Mouse (Mus musculus) ES-E14 (cell line): Measurements from ENCODE around the gene Lyl1. TPM values are rescaled to one million over a fixed set of nuclear protein-coding genes. Genes with fewer than 3 reads are reported as not detected.

ENCODE experiments used
- DNase-seq: peaks from one replicate; pipeline ENCODE4 v3.0.0-alpha.2; 2013; ENCODE audit warnings: low read depth, low spot score
- H3K27ac ChIP-seq: 2 replicates; pipeline ENCODE4 v1.5.1; 2012; ENCODE audit warnings: low read depth, mild to moderate bottlenecking, low read length, moderate library complexity, mixed read lengths; ENCODE audit not compliant: poor library complexity, insufficient read depth, severe bottlenecking
- H3K36me3 ChIP-seq: 2 replicates; pipeline ENCODE4 v1.6.1; 2012; ENCODE audit warnings: mild to moderate bottlenecking, low read length, moderate library complexity, mixed read lengths; ENCODE audit not compliant: control insufficient read depth, poor library complexity, insufficient read depth, severe bottlenecking
- H3K4me1 ChIP-seq, 2 experiments: fragments of 150-350 bp in 1 of 2; sonication (generic) in 1 of 2; 2 replicates each; pipeline ENCODE4 v1.6.1; 2012; ENCODE audit warnings: low read length in 2 of 2, mild to moderate bottlenecking in 1 of 2, mixed read lengths in 1 of 2; ENCODE audit not compliant: control insufficient read depth in 2 of 2, insufficient read depth in 2 of 2, poor library complexity in 1 of 2
- H3K4me3 ChIP-seq, 2 experiments: fragments of 150-350 bp in 1 of 2; sonication (generic) in 1 of 2; 2 replicates each; pipeline ENCODE4 v1.5.1; 2012; ENCODE audit warnings: low read length in 2 of 2, low read depth in 1 of 2, mild to moderate bottlenecking in 1 of 2, mixed read lengths in 1 of 2; ENCODE audit not compliant: insufficient read depth in 1 of 2, poor library complexity in 1 of 2, severe bottlenecking in 1 of 2
- H3K9ac ChIP-seq: 2 replicates; pipeline ENCODE4 v1.6.1; 2012; ENCODE audit warnings: low read depth, mild to moderate bottlenecking, low read length, mixed read lengths; ENCODE audit not compliant: poor library complexity, insufficient read depth, severe bottlenecking
- H3K9me3 ChIP-seq: fragments of 150-350 bp; sonication (generic); 2 replicates; pipeline ENCODE4 v1.6.1; 2012; ENCODE audit warnings: low read depth, mild to moderate bottlenecking, low read length; ENCODE audit not compliant: control insufficient read depth, insufficient read depth
- CHD2 ChIP-seq: IDR thresholded peaks from 2 replicates; pipeline ENCODE4 v1.6.1; 2014; ENCODE audit warnings: mild to moderate bottlenecking, low read depth, low read length, inconsistent platforms
- HCFC1 ChIP-seq: IDR thresholded peaks from 2 replicates; pipeline ENCODE4 v1.6.1; 2012; ENCODE audit warnings: low read length, inconsistent platforms, borderline replicate concordance; ENCODE audit not compliant: insufficient read depth
- MAFK ChIP-seq: IDR thresholded peaks from 2 replicates; pipeline ENCODE4 v1.6.1; 2014; ENCODE audit warnings: mild to moderate bottlenecking, low read depth, low read length, inconsistent platforms; ENCODE audit not compliant: insufficient read depth
- ZC3H11A ChIP-seq: IDR thresholded peaks from 2 replicates; pipeline ENCODE4 v1.6.1; 2012; ENCODE audit warnings: low read depth, mild to moderate bottlenecking, inconsistent platforms, low read length, borderline replicate concordance
- ZNF384 ChIP-seq: IDR thresholded peaks from 2 replicates; pipeline ENCODE4 v1.6.1; 2012; ENCODE audit warnings: low read depth, low read length, inconsistent platforms
- in situ Hi-C, 2 experiments: fragments of 600-800 bp; cut with MboI; formaldehyde crosslinking; loops; one replicate each; pipeline ENCODE4 v1.15.1; 2025; ENCODE audit warnings: low sequenced_read_pairs in 2 of 2, inconsistent platforms in 1 of 2; ENCODE audit not compliant: unreplicated experiment in 2 of 2
- total RNA-seq: library from RNA; depleted of rRNA; stranded (reverse); fragments of 300-350 nt; gene quantifications from 2 replicates; pipeline ENCODE4 v1.2.3, GENCODE M21; 2012

Lyl1 gene
- total RNA-seq, 1 experiment: 0.49 TPM

DNA sequence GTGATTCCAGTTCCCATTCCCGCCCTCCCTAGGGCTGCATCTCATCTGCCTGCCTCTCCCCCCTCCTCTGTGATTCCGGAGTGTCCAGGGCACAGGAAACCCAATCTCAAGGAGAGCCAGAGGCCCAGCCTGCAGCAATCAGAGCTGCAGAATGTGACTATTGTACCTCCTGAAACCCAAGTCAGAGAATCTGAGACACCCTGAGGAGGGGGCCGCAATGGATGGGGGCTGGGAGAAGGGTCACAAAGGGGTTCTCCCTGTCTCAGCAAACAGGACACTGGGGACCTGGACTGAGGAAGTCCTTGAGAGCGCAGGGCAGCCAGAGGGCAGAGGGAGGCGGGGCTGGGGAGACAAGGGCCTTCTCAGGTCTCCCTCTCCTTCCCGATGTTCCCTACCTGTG lies 31.7 kb downstream of the Lyl1 start:
- Histone ChIP-seq H3K27ac (no peak overlapping the region), H3K9ac (no peak overlapping the region), H3K9me3 (no peaks in the 10 kb centered on the region), H3K36me3 (no peaks in the 10 kb centered on the region), H3K4me3 (no peak overlapping the region), H3K4me1 (peaks cover 5 to 10% of the 10 kb centered on the region in 2 experiments; a peak in 2 of 4 replicates)
- TF ChIP-seq MAFK: no peak
- TF ChIP-seq CHD2: no peak
- in situ Hi-C loops: no loop called here
- no peak for DNase-seq

DNA sequence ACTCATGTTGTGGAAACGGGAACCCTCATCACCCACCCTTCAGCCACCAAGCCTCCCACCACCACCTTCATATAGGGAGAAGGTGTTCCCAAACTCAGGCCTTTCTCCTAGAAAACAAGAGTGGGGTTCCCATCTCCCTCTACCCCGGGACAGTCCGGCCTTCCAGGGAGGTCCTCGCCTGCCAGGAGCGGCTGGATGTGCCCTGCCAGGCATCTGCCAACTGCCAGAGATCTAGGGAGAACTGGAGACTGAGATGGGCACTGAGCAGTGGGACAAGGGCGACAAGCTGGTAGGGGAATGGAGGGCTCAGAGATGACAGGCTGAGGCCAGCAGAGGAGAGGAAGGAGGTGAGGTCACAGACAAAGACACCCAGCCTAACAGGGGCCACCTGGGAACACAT lies 32.7 kb downstream of the Lyl1 start:
- no peaks in the 10 kb centered on the region for H3K36me3 ChIP-seq
- no peak overlapping the region for H3K4me3 ChIP-seq
- no peak overlapping the region for H3K27ac ChIP-seq
- no peak overlapping the region for H3K9ac ChIP-seq
- TF ChIP-seq HCFC1 (no peak), MAFK (no peak), ZC3H11A (no peak), ZNF384 (no peak), CHD2 (no peak)
- in situ Hi-C loops: no loop called here
- H3K4me1 ChIP-seq: peaks cover 5 to 10% of the 10 kb centered on the region in 2 experiments; a peak in 2 of 4 replicates
- DNase-seq: no peak
- H3K9me3 ChIP-seq: no peaks in the 10 kb centered on the region

DNA sequence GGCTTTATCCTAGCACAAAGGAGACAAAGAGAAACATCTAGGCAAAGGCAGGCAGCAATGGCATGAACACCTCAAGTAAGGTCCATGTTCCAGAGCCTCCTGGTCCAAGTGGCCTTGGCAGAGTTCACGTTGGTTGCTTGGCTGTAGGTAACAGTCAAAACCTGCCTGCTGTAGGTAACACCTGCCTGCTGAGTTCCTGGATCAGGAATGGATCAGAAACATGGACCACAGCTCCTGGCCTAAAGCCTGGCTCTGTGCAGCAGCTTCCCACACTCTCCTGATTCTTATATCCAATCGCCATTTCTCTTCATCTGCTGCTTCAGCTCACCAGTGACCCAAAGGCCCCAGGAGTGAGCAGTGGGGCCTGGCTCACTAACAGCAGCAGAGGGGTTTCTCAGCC lies 33.4 kb downstream of the Lyl1 start:
- H3K4me3 ChIP-seq: no peak overlapping the region
- H3K36me3 ChIP-seq: no peaks in the 10 kb centered on the region
- DNase-seq: no peak
- H3K4me1 ChIP-seq: peaks cover 5 to 10% of the 10 kb centered on the region in 2 experiments; a peak in 2 of 4 replicates
- H3K9ac ChIP-seq: no peak overlapping the region
- in situ Hi-C loops: no loop called here
- TF ChIP-seq MAFK (no peak), CHD2 (no peak), ZNF384 (no peak), ZC3H11A (no peak), HCFC1 (no peak)
- no peaks in the 10 kb centered on the region for H3K9me3 ChIP-seq
- no peak overlapping the region for H3K27ac ChIP-seq

DNA sequence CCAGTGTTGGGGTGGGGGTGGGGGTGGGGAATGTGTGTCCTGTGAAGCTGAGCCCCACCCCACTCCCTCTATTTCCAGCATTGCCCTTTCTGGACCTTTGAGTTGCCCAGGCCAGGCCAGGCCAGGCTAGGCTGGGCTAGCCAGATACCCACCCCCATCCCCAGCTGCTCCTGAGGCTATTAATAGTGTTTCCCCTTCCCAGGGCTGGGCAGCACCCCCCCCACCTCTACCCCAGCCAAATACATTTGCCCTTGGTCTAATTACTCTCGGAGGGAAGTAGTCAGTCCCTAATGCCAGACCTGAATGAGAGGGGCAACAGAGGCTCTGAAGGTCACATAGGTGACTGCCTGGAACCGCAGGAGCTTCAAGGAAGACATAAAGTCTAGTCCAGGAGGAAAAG lies 34.3 kb downstream of the Lyl1 start:
- no peak overlapping the region for H3K9ac ChIP-seq
- in situ Hi-C loops: no loop called here
- H3K27ac ChIP-seq: no peak overlapping the region

DNA sequence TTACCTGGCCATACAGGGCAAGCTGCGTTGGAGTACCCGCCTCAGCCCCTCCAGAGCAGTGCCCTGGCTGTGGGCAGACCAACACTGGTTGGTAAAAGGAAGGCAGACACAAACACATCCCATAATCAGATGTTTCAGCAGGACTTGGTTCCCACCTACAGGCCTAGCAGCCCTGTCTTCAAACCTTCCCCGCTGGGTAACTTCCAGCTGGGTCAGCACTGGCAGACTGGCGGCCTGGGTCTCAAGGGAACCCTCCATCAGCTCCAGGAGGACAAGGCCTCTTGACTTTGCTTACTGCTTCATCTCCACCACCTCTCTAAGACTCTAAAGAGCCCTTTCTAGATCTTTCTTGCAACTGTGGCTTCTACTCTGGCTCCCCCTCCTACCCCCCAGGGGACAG lies 35.3 kb downstream of the Lyl1 start:
- no peak for DNase-seq
- Histone ChIP-seq H3K4me3 (no peak overlapping the region), H3K27ac (no peak overlapping the region), H3K36me3 (no peaks in the 10 kb centered on the region), H3K4me1 (peaks cover 0 to 4% of the 10 kb centered on the region in 2 experiments; a peak in 1 of 4 replicates), H3K9me3 (no peaks in the 10 kb centered on the region), H3K9ac (no peak overlapping the region)
- TF ChIP-seq MAFK (no peak), ZNF384 (no peak), ZC3H11A (no peak), CHD2 (no peak), HCFC1 (no peak)
- in situ Hi-C loops: no loop called here

More for the DNA sequence above, 34.3 kb downstream of the Lyl1 start:
- Histone ChIP-seq H3K36me3 (no peaks in the 10 kb centered on the region), H3K9me3 (no peaks in the 10 kb centered on the region), H3K4me3 (no peak overlapping the region), H3K4me1 (peaks cover 2 to 5% of the 10 kb centered on the region in 2 experiments; a peak in 2 of 4 replicates)
- TF ChIP-seq HCFC1: no peak
- TF ChIP-seq ZNF384: no peak
- no peak for TF ChIP-seq MAFK
- no peak for TF ChIP-seq CHD2
- TF ChIP-seq ZC3H11A: no peak
- no peak for DNase-seq
